Mouse (Mus musculus): Measurements from ENCODE around the gene Cdiptos. TPM values are rescaled to one million over a fixed set of nuclear protein-coding genes. Genes with fewer than 3 reads are reported as not detected.

The Cdiptos gene
- 0.80 and 1.1 TPM in 2 replicates for polyA plus RNA-seq (2012; rRNA removed)

GRCm38 (mm10) chr7:126975950-126976866 is at the start of gene Cdiptos:
TSS of gene Cdiptos (minus strand) at chr7:126976098.
- DNase-seq (ENCODE audit: low read depth, low spot score), result peak; percentile 89
- WGBS, result under 1% methylated on average over 55 of the region's 55 CpGs

GRCm38 (mm10) chr7:127024755-127025555 is 49.1 kb upstream of the Cdiptos start:
- WGBS, result 2% methylated on average over 30 of the region's 30 CpGs
- DNase-seq (ENCODE audit: low read depth, low spot score), result no peak

- WGBS, result 39% methylated on average over 19 of the region's 19 CpGs
- DNase-seq (ENCODE audit: low read depth, low spot score), result no peak
Observed at GRCm38 (mm10) chr7:127023896-127024690, 48.2 kb upstream of the Cdiptos start.

- no peak for DNase-seq (ENCODE audit: low read depth, low spot score)
- 87% methylated on average over 13 of the region's 13 CpGs for WGBS
Observed at GRCm38 (mm10) chr7:127023272-127023691, 47.4 kb upstream of the Cdiptos start.

GRCm38 (mm10) chr7:127022528-127023271 is 46.8 kb upstream of the Cdiptos start:
- 86% methylated on average over 7 of the region's 7 CpGs for WGBS
- no peak for DNase-seq (ENCODE audit: low read depth, low spot score)

- WGBS, result 47% methylated on average over 5 of the region's 5 CpGs
Observed at GRCm38 (mm10) chr7:127021563-127022527, 45.9 kb upstream of the Cdiptos start.

GRCm38 (mm10) chr7:127020901-127021562 is 45.1 kb upstream of the Cdiptos start, which contains the start of the genes Gm42742 and Prrt2:
TSS of gene Gm42742 (minus strand) at chr7:127021097.
TSS of gene Prrt2 (minus strand) at chr7:127021211.
- no peak for DNase-seq (ENCODE audit: low read depth, low spot score)
- WGBS, result 3% methylated on average over 37 of the region's 37 CpGs

More at GRCm38 (mm10) chr7:127021563-127022527, 45.9 kb upstream of the Cdiptos start:
- DNase-seq (ENCODE audit: low read depth, low spot score), result no peak

- WGBS, result 53% methylated on average over 5 of the region's 5 CpGs
Observed at GRCm38 (mm10) chr7:127020491-127020890, 44.6 kb upstream of the Cdiptos start.

GRCm38 (mm10) chr7:127020031-127020430 is 44.1 kb upstream of the Cdiptos start:
- 75% methylated on average over 3 of the region's 3 CpGs for WGBS
- no peak for DNase-seq (ENCODE audit: low read depth, low spot score)

More at GRCm38 (mm10) chr7:127020491-127020890, 44.6 kb upstream of the Cdiptos start:
- DNase-seq (ENCODE audit: low read depth, low spot score), result no peak

GRCm38 (mm10) chr7:127019306-127019960 is 43.5 kb upstream of the Cdiptos start:
- DNase-seq (ENCODE audit: low read depth, low spot score), result no peak
- 77% methylated on average over 14 of the region's 14 CpGs for WGBS

GRCm38 (mm10) chr7:127018416-127019305 is 42.8 kb upstream of the Cdiptos start:
- DNase-seq (ENCODE audit: low read depth, low spot score), result no peak
- WGBS, result 80% methylated on average over 15 of the region's 15 CpGs

- WGBS, result 54% methylated on average over 6 of the region's 6 CpGs
- DNase-seq (ENCODE audit: low read depth, low spot score), result no peak
Observed at GRCm38 (mm10) chr7:127017950-127018345, 42.0 kb upstream of the Cdiptos start.

GRCm38 (mm10) chr7:127016971-127017949 is 41.4 kb upstream of the Cdiptos start, which contains the start of gene Pagr1a:
TSS of gene Pagr1a (minus strand) at chr7:127017352.
- WGBS, result 2% methylated on average over 39 of the region's 39 CpGs
- DNase-seq (ENCODE audit: low read depth, low spot score), result peak; percentile 94

GRCm38 (mm10) chr7:127016486-127016938 is 40.6 kb upstream of the Cdiptos start:
- DNase-seq (ENCODE audit: low read depth, low spot score), result no peak
- WGBS, result under 1% methylated on average over 22 of the region's 22 CpGs

- no peak for DNase-seq (ENCODE audit: low read depth, low spot score)
Observed at GRCm38 (mm10) chr7:127016481-127016485, 40.4 kb upstream of the Cdiptos start, which contains the start of gene Pagr1b. TSS of gene Pagr1b (minus strand) at chr7:127016484.
